Mouse (Mus musculus) left cerebral cortex, postnatal 4 days (tissue): ENCODE results near the gene Syt8. TPM values are rescaled to one million over a fixed set of nuclear protein-coding genes. Genes with fewer than 3 reads are reported as not detected.
A peak's percentile ranks its signal among the peaks of the same experiment; 100 is the strongest.

Source experiments
- DNase-seq: peaks from one replicate; pipeline ENCODE4 v3.0.0-alpha.2; 2022
- intact Hi-C: fragments of 180-260 bp; cut with DNase I; formaldehyde crosslinking; loops from one replicate; pipeline ENCODE4 v1.15.1; 2025
- total RNA-seq, 2 experiments: library from RNA; stranded (reverse); gene quantifications; 2 replicates each; pipeline ENCODE4 v1.2.3; 2021

Syt8 gene
- total RNA-seq, 2 experiments from 2014 or later: not detected

DNA sequence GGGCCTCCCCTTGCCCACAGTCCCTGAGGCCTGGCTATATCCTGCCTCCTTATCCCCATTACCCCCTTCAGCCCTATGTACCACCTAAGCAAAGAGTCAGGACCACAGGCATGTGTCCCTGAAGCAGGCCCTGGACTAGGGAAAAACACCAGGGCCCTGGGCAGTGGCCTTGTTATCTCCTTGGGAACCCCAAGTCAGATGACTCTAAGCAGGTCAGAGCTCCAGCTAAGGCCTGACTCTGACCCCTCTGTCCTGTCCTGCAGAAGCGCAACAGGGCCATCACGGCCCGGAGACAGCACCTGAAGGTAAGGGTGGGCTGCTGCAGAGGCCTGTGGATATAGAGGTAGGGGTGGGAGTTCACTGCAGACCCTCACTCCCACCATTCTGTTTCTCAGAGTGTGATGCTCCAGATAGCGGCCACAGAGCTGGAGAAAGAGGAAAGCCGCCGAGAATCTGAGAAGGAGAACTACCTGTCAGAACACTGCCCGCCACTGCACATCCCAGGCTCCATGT lies 8.3 kb downstream of the Syt8 start:
- intact Hi-C loops: no loop called here
- no peak for DNase-seq

DNA sequence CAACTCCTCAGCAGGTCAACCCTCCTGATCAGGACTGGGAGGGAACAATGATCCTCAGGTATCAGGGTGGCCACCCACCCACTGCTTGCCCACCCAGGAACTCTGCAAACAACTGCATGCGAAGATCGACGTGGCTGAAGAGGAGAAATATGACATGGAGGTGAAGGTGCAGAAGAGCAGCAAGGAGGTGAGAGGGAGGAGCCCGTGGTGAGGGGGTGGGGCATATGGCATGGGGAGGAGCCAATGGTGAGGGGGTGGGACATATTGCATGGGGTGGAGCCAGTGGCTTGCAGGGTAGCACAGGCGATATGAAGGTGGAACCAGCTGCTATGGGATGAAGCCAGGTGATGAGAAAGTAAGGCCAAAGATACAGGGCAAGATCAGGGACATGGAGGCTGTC lies 8.8 kb downstream of the Syt8 start:
- intact Hi-C loops: no loop called here

DNA sequence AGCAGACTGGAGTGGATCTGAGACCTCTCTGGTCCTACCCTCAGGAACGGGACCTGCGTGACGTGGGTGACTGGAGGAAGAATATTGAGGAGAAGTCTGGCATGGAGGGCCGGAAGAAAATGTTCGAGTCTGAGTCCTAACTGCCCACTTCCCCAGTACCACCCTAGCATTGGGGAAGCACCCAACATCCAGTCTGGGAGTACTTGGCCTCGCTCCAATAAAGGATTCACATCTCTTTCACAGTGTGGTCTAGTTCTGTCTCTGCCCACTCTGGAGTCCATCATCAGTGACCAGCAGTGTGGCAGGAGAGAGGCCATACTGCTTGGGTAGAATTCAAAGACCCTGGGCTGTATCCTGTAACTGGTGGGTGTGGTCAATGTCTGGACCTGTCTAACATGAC lies 9.5 kb downstream of the Syt8 start:
- DNase-seq: no peak
- intact Hi-C loops: no loop called here

More for the DNA sequence above, 8.8 kb downstream of the Syt8 start:
- no peak for DNase-seq

DNA sequence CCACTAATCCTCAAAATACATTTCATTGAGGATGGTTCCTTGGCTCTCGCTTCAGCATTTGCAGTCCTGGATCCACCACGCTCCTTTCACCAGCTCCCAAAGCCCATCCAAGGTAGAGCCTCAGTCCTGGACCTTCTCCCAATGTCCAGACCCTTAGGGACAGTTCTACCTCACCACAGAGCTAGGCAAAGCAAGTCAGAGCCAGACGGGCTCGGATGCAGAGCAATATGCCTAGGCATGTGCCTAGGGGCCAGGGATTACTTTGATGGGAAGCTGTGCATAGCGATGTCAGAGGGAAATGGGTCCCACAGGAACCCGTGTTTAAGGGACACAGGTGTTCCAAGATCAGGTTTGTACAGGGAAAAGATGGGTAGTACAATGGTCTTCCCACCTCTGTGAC lies 10.7 kb downstream of the Syt8 start:
- intact Hi-C loops: no loop called here
- no peak for DNase-seq

DNA sequence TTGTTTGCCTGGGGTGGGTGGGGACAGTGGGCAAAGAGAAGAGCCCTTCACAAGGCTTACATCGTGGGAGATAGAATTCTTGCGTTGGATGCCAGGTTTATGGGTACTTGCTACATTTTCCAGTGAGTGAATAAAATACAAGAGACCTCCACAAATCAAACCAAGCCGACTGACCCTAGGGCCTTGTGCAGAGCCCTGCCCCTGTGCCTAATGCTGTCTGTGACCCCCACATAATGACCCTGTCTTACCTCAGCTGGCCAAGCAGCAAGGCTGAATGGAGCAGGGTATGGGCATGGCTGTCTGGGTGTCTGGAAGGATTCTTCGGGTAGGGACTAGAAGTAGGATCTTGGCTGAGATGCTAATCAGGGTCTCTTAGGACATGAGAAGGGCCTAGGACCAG lies 11.6 kb downstream of the Syt8 start:
- DNase-seq: no peak
- intact Hi-C loops: no loop called here

DNA sequence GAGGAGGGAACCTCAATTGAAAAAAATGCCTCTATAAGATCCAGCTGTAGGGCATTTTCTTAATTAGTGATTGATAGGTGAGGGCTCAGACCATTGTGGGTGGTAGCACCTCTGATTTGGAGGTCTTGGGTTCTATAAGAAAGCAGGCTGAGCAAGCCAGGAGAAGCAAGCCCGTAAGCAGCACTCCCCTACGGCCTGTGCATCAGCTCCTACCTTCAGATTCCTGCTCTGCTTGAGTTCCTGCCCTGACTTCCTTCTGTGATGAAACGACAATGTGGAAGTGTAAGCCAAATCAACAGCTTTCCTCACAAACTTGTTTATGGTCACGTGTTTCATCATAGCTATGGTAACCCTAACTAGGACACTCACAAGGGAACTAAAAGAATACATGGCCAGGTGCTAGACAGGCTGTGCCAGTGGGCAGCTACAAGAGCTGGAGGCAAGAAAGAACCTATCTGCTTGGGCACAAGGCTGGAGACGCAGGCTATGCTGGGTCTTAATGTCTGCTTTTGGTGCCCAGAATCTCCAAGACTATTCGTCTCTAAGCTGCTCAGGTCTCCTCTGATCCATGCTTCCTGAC lies 14.5 kb downstream of the Syt8 start:
- DNase-seq: no peak
- intact Hi-C loops: no loop called here

DNA sequence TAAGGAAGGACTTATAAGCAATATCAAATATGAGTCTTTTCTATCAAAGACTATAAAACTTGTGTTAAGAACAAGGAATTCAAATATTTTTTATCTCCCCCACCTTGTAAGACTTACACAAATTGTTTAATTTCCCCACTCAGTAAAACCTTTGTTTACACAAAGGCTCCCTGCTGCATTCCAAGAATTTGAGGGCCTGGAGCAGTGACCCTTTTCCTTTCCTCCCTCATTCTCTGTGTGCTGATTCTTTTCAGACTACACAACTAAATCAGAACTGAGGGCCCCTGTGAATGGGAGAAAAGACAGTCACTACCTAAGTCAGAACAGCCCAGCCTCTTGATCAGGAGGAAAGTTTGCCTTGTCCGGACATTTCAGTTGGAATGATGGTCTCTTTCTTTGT lies 20.1 kb downstream of the Syt8 start:
- intact Hi-C loops: no loop called here
- no peak for DNase-seq

DNA sequence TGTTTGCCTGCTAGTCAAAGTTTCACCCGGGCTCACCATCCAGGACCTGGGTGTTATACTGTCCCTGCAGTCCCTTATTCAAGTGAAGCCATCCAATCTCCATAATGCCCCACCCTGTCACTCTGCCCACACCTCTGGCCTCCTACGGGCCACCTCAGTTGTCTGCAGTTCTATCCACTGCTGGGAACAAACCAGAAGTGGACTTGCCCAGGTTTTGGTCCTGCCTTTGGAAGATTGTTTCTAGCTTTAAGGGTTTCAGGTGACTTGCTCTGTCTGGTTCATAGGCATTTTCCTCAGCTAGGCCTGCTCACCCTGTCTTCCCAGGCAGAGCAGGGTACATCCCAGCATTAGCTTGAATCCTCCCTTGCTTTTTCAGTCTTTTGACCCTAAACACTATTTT lies 20.6 kb downstream of the Syt8 start:
- DNase-seq: no peak
- intact Hi-C loops: no loop called here

DNA sequence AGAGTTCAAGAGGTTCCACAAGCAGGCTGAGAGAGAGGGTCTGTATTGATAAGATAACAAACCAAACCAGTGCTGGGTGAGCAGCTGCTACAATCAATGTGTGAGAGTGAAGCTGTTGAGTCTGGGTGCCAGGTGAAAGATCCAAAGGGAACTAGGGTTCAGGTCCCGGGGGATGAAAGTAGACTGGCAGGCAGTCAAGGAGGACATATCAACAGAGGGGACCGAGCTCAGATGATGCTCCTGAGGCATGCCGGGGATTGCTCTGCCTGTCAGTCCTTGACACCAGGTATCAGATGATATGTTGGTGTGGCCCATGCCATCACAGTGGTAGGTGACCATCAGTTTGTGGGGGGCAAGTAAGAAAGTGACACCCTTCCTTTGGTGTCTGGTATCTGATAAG lies 22.2 kb downstream of the Syt8 start:
- no peak for DNase-seq
- intact Hi-C loops: no loop called here

DNA sequence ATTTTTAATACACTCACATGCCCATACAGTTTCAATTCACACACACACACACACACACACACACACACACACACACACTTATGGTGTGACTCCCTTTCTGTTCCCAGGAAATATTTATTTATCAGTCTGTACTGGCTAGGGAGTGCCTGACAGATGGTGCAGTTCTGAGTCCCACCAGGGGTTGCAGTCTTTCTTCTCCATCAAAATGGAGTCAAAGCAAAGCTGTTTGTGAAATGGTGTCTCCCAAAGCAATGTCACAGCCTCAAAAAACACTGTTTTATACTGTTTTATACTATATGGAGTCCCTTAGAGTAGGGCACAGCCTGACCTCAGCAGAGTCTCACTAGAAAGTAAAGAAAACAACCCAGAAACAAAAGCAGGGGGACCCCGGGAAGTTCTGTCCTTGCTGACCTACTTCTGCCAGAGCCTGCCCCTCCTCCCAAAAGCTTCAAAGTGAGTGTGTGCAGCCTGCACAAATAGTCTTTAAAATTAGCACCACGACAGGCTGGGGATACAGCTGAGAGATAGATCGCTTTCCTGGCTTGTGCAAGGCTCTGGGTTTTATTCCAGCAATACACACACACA lies 22.7 kb downstream of the Syt8 start:
- intact Hi-C loops: no loop called here
- peak; percentile 54 for DNase-seq

DNA sequence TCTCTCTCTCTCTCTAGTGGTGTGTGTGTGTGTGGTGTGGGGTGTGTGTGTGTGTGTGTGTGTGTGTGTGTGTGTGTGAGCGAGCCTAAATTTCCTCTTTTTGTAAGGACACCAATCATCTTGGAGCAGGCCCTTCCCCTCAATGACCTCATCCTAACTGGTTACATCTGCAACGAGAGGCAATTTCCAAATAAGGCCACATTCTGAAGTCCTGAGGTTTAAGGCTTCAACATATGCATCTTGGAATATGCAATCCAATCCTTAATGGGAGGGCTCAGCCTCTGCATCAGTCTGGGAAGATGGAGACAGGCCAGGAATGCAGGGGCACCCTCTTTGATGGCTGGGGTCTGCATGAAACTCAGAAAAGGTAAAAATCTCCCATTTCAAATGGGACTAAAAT lies 23.4 kb downstream of the Syt8 start:
- intact Hi-C loops: no loop called here
- DNase-seq: no peak

DNA sequence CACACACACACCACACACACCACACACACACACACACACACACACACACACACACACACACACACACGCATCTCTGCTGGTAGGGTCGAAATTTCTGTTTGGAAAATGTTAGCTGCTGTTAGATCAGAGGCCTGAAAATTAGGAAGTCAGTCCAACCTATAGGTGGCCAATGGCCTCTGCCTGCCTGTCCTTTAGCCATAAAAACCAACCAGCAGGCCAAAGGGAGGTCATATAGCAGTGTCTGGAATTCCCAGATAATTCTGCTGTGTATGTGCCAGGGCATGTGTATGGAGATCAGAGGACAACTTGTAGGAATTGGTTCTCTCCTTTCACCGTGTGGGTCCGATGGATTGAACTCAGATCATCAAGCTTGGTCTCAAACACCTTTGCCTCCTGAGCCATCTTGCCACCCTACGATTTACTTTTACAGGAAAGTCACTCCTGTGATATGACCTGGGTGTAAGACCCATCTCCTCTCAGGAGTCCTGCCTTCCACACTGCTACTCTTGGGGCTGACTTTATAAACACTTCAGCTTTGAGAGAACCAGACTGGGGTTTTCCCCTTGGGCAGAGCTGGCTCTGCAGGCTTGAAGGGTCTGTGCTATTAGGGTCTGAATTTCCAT lies 24.1 kb downstream of the Syt8 start:
- intact Hi-C loops: no loop called here
- no peak for DNase-seq

DNA sequence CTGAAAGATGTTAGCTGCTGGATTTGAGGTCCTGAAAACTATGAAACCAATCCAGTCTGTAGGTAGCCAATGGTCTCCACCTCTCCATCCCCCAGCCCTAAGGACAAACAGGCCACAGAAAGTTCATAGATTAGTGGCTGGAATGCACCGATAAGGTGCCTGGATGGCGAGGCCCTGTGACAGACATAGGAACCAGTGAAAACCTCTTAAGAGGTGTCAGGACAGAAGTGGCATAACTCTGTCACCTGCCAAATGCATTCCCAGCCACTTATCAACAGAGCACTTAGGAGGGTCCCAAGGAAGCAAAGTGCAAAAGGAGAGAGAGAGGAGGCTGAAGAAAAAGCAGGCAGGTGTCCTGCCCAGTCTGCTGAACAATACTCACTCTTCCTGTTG lies 24.6 kb downstream of the Syt8 start:
- no peak for DNase-seq

DNA sequence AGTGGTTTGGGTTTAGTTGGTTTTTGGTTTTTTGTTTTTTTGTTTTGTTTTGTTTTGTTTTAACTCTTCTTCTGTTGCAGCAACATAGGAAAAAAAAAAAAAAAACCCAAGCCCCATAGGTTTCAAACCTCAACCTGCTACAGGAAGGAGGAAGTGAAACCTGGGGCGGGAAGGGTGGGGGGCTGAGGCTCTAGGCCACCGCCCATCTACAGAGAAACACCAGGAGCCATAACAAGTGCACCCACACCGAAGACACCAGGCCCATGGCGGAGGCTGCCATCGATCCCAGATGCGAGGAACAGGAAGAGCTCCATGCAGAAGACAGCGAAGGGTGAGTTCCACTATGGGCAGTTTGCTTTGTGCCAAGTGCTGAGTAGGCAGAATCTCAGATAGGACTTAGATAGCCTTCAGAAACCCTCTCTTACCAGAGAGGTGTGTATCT lies 26.0 kb downstream of the Syt8 start, which contains the start of gene Lsp1:
Gene Lsp1, plus strand, starts transcription at position 174 of the 442 bp plus-strand sequence.
- DNase-seq: no peak
- intact Hi-C loops: no loop called here

More for the DNA sequence above, 24.6 kb downstream of the Syt8 start:
- intact Hi-C loops: no loop called here

DNA sequence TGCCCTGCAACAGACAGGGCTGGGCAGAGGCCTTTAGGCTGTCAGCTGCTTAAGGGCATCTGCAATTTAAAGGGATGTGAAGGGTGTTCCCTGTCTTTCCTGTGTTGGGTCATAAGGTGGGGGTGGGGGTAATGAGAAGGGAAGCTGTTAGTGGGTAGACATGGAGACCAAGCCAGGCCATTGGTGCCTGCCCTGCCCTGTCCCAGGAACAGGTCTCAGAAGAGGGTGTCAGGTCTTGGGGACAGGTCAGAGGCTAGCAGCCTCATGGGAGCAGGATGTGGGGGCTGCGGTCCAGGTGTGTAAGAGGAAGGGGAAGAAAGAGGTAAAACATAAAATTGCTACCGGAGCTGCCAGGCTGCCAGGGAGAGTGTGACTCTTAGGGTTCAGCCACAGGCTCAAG lies 26.8 kb downstream of the Syt8 start:
- intact Hi-C loops: no loop called here
- DNase-seq: no peak

DNA sequence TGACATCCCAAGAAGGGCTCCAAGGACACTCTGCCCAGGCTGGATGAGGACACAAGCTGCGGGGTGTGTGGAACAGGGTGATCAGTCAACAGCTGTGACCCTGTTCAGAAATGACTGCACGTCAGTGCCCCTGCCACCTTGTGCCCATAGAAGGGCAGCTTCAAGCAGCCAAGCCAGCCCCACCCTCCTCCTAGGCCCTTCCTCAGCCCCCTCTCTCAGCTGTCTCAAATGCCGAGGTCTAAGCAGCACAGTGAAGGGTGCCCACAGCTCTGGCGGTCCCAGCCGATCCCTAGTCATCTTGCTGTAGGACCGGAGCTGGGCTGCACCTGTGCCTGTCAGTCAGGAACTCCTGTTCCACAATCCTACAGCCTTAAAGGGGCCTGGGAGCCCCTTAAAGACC lies 27.5 kb downstream of the Syt8 start:
- intact Hi-C loops: no loop called here
- DNase-seq: no peak

DNA sequence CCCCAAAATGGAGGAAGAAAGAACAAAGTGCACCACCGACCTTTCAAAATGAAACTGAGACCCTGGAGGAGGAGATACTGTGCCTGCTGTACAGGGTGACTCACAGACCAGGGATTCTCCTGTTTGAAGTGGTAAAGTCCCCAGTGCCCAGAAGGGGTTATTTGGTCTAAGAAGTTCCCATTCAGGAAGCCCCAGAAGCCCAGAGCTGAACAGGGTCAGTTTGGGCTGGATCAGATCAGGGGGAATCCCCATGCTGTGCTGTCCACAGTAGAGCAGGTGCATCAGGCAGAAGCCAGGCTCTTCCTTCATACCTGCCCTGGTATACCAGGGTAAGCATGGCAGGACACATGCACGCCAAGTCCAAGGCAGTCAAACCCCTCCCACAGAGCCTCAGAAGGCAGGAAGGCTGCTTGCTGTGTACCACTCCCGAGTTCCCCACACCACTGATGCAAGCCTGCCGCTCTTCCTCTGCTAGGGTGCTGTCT lies 28.0 kb downstream of the Syt8 start:
- intact Hi-C loops: no loop called here
- DNase-seq: no peak

DNA sequence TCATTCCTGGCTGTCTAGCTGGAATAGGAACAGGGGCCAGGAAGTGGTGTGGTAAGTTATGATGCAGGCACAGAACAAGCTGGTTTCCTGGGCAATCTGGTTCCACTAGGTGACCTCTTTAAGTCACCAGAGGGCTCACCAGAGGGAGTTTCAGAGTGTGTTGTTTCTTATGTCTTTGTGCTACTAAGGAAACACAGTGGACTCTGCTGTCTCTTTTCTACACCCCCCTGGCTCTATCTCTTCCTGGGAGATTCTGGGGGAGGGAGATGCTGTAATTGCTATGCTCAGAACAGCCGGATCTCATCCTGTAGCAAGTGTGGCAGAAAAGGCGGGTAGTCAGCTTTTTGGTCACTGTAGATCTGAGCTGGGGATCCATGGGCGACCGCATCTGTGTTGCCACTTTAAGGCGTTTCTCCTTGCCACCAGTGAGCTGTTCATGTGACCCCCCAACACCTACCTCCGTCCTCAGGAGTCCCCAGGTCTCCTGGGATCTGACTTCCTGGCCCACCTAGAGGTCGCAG lies 35.6 kb downstream of the Syt8 start:
- intact Hi-C loops: no loop called here
- DNase-seq: no peak

DNA sequence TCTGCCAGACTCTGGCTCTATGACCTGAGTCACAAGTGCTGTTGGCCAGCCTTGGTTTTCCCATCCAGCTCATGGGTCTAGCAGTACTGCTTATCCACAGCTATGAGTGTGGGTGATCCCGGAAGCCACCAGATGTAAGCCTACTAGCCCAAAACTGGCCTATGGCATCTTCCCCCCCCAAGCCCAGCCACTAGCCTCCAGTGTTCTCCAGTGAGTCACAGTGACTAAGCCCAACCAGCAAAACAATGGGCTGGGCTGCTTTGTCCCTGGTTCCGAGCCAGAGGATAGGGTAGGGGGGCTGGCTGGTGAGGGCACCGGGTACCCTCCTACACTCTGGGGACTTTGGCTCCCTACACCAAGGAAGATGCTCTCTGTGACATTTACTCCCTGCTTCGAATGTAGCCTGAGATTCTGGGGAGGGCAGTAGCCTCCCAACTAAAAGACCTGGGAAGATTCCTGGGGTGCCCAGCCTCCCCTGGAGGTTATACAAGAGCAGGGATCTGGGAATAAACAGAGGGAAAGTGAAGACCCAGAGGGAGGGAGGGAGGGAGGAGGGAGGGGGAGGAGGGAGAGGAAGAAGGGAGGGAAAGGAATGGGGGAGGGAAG lies 36.3 kb downstream of the Syt8 start:
- peak; percentile 64 for DNase-seq
- intact Hi-C loops: no loop called here

DNA sequence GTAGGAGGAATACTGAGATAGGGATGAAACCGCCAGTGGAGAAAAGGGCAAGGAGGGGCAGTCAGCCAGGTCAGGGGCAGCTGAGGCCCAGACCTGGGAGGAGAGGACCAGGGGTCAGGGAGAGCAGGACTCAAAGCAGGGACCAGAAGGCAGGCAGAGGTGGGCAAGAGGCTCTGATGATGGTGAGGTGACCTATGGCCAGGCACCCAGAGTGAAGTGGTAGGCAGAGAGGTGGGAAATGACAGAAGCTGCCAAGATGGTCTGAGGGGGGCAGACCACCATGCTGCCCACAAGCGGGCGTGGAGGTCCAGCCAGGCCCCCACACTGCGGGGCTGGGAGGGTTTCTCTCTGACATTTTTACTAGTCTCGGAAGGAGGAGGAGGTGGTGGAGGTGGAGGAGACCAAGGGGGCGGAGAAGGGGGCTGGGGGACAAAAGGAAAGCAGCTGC lies 36.8 kb downstream of the Syt8 start:
- DNase-seq: no peak
- intact Hi-C loops: no loop called here

DNA sequence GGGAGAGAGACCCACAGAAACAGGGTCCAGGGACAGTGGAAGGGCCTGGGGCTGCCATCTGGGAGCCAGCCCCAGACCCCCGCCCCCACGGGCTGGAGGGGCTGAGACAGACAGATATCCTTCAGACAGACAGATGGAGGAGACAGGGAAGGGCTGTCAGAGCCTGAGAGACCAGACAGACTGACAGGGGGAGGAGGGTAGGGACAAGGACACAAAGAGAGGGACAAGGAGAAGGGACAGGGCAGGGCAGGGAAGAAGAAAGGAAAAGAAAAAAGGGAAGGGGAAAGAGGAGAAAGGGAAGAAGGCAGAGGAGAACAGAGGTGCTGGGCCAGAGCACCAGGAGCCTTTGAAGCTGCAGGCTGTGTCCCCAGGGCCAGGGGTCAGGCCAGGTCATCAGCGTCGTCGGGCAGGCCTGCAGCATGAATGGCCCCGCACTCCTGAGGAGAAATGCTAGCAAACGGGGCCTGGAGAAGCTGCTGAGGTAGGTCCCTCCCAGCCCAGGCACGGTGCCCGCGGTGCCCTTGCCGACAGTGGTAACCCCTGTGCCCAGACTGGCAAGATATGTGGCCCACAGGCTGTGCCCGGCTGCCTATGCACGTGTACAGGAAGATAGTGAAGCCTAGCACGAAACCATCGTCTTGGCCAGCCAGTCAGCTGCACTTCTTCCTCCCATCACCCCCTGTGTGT lies 37.4 kb downstream of the Syt8 start:
- intact Hi-C loops: no loop called here
- DNase-seq: peak; percentile 54
